Mouse (Mus musculus) testis, postnatal 10 days (tissue): Measurements from ENCODE around the gene 2510039O18Rik.

Source experiments
- DNase-seq: peaks from one replicate; pipeline ENCODE4 v3.0.0; 2021; ENCODE audit warnings: low spot score

Gene 2510039O18Rik

DNA sequence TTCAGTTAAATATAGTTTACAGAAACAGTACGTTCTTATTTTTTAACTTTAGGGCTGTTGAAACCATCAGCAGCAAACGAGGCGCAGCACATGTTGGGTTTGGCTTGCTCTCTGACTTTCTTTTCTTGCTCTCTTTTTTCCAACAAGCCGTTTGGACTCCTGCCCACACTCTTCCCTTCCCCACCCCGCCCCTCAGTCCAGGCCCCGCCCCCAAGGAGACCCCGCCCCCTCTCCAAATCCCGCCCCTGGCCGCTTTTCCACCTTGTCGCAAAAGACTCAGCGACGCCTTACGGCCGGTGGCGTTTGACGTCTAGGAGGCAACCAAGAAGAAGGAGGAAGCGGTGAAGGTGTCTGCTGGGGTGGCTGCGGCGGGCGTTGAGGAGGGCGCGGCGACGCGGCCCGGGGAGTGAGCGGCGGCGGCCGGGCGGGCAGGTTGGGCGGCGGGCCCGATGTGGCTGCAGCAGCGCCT lies at the start of gene 2510039O18Rik:
Gene 2510039O18Rik (plus strand): TSS at position 320 of the 469 bp plus-strand sequence.
- peak; percentile 93 for DNase-seq

DNA sequence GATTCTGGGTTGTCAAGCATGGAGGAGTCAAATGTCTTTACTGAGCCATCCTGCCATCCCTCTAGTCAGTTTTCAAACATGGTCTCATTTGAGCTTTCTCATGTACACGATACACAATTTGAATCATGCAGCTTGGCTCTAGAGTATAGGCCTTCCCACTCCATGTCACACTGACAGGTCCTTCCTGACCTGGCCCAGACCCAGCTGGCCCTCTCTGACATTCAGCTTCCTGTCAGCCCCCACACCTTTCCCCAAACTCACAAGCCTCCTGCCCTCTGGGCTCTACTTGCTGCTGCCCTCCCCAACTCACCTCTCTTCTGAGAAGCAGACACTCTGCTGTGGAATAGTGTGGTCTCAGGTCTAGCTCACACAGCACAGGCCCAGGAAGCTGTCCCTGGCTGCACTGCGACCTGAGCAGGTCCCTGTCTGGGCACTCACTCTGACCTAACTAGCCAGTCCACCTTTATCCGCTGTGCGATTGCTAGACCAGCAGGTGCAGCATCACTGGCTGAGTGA lies 44.8 kb upstream of the 2510039O18Rik start:
- no peak for DNase-seq

DNA sequence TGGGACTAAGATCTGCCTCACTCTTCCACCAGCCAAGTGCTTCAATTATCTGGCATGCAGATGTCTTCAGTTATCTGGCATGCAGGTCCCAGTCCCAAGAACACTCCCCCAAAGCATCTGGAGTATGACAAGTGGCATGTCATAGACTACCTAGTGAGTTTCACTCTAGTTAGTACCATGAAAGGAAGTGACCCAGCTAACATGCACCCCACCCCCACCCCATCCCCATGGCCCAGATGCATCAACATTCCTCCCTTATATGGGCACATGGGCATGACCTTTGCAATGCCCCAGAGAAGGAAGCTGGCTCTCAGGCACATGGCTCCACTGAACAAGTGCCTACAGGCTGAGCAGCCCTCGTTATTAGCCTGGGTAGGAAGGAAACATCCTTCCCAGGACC lies 44.3 kb upstream of the 2510039O18Rik start:
- no peak for DNase-seq

DNA sequence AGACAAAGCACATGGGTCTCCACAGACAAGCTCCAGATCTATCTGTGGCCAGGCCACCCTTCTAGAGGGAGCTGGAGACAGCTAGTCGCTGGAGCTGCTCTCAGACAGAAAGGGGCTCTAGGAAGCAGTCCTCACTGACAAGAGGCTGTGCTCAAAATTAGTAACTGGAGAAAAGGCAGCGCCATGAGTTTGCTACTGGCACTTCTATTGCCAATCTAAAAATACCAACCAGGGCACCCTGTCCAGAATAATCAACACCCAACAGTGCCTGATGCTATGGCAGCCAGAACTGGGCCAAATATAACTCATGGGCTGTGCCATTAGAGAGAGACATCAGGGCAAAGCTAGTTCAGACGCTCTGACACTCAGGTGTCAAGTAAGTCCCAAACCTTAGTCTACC lies 43.3 kb upstream of the 2510039O18Rik start:
- DNase-seq = no peak

DNA sequence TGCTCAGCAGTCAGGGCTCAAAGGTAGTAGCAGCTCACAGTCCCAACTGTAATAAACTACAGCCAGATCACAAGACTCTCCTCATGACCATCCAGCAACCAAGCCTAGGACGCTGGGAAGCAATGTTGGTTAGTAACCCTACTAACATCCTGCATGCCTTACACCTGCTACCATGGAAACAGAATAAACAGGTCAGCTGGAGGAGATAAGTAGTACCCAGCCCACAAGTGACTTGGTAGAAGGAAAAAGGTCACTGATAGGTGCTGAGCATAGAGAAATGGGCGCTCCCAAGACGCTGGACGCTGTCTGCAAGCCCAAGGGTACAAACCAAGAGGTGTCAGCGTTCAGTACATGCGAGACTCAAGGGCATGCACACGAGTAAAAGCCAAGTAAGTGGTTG lies 40.2 kb upstream of the 2510039O18Rik start:
- DNase-seq = no peak

DNA sequence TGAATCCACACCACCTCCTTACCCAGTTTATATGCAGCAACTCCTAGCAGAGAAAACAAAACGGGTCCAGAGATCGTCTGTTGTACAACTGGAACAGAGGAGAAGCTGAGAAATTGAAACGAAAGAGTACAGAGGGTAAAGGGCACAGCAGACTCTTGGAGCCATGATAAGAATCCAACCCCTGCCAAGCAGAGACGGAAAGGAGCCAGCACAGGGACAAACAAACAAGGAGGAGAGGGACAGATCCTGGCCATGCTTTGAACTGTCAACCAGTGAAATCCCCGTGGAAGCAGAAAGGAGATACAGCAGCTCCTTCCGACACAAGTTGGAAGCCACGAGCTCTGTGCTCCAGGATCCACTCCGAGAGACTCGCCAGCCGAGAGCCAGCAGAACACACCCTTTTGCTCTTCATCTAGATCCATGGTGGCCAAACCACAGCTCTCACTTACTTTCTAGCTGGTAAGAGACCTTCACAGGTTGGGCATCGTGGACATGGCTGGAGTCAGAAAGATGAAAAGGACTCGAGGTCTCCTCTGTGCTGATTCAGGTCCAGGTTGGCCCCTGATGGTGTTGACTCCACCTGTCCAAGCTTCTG lies 37.7 kb upstream of the 2510039O18Rik start:
- no peak for DNase-seq

DNA sequence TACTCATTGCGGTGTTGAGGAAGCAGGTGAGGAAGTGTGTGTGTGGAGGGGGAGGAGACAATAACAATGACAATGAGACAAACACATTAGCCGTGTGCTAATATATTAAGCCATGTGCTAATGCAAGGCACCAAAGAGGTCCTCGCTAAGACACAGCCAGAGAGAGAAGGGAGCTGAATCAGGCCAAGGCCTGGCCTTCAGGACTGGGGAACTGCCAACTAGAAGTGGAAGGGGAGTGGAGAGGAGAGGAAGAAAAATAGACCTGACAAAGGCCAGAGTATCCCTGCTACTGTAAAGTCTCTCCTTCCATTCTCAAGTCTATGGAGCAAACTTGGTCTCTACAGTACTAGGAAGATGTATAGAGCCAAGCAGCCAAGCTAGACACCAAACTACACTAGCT lies 37.1 kb upstream of the 2510039O18Rik start:
- DNase-seq = no peak

DNA sequence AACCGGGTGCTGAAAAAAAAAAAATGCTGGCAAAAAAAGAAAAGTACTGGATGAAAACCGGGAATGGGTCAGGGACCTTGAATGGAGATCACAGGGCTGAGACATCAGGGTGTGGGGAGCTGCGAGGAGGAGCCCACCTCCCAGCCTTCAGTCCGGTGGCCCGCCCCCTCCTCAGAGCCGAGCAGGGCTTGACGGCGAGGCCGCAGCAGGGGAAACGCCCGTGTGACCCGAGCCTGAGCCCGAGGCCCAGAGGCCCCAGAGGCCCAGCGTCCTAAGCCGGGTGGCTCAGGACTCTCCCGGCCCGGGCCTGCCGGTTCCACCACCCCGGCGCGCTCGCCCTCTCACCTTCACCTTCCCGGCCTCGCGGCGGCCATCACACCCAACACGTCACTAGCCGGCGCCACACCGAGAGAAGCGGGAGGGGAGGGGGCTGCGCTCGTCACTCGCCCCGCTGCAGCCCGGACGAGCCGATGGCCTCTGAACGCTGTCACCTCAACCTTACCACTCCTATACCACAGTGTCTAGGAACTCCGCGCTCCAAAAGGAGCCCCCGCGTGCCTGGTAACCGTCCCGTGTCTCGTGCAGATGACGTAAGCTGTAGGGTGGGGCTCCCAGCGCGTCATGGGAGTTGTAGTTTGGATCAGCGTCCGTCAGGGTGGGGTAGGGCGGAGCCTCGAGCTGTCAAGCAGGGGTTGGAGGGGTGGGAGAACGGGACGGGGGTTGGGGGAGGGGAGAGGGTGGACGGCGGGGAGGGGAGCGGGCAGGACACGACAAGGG lies 36.2 kb upstream of the 2510039O18Rik start, which contains the start of gene Mfn2:
Gene Mfn2 (minus strand): TSS at position 392 of the 777 bp plus-strand sequence.
- peak; percentile 92 for DNase-seq

DNA sequence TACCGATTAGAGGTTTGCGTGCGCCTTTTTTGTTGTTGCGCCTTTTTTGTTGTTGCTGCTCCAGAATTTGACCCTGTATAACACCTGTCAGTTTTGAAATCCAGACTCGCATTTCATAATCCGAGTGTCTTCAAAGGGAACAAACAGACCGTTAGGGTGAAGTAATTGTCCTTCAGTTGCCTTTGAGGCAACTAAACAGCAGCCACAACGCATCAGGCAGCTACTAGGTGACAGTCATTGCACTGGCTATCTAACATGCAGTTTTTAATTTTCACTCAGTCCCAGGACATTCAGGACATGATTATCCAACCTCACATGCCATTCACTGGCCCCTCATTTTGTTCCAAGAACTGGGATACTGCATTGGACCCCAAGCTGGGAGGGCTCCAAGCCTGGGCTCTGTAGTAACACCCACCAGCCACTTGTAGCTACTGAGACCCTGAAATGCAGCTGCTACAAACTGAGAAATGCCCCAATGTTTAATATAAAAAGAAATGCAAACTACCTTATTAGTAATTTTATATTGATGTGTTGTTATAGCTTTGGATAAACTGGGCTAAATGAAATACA lies 35.5 kb upstream of the 2510039O18Rik start:
- DNase-seq = no peak

DNA sequence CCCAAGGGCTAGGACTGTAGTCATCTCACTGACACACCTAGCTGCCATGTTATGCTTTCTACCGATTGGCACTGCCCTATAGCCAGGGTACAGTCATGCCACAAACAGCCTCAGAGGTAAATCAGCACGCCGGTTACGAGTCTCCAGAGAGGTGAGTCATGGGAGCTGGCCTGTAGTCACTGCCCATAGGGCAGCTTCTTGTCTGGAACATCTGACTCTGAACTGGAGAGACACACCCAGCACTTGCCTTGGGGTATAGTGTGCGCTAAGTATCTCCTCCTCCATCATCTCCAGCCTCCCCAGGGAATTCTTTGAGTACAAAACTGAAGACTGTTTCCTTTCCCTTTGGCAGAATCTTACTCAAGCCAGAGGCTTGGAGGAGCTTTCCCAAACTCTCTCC lies 34.5 kb upstream of the 2510039O18Rik start:
- no peak for DNase-seq

DNA sequence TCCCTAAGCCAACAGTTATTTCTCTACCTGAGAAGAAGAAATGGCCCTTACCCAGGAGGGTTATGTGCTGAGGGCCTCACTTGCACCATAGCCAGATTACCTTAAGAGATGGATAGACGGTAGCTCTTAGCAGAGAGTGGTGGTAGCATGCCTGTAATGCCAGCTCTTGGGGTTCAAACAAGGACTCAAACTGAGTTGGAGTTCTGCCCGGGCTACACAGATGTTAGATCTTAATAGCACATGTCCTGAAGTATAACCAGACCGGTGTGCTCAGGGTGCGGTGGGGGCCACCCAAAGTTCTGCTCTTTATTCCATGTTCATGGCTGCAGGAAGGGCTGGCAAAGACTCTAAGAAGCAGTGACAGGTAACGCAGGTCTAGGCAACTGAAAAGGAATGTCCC lies 31.2 kb upstream of the 2510039O18Rik start:
- DNase-seq = no peak

DNA sequence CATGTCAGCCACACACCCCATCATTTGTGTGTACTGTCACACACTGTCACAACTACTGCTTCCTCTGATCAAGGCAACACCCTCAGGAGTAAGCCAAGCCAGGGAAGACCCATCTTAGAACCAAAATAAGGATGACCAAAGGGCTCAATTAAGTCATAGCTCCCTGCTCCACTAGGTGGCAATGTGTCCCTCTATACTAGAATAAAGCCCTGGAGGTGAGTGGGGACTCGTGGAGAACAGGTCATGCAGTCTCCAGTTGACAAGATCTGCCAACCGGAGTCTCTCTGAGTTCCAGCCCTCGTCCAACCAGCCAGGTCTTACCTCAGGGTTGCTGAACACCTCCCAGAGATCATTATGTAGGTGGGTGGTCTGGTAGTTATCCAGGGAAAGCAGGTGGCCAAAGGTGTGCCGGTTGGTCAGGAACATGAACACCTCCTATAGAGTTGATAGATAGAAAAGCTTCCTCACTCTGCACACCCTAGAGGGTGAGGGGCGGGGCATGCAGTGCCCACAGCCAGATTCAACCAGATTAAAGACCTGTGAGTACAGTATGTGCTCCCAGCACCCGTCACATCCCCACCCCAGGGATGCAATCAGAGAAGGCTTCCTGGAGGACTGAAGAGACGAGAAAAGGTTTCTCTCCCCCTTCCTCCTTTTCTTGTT lies 22.1 kb upstream of the 2510039O18Rik start:
- peak; percentile 77 for DNase-seq

DNA sequence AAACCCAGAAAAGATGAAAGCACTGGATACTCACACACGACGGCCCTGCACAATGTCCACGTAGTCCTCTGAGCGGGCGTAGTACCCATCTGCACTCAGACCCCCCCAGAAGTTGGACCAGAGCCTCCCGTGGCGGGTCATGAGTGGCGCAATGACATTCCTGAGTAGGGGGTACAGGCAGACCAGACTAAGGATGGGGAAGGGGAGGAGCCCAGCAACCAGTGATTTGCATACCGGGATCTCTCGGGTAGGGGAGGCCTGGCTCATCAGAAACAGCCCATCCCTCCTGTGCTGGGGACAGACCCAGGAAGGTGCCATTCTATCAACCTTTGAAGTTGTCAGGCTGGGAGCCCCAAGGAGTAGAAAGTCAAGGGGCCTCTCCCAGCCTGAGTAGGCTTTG lies 19.7 kb upstream of the 2510039O18Rik start:
- DNase-seq = no peak

DNA sequence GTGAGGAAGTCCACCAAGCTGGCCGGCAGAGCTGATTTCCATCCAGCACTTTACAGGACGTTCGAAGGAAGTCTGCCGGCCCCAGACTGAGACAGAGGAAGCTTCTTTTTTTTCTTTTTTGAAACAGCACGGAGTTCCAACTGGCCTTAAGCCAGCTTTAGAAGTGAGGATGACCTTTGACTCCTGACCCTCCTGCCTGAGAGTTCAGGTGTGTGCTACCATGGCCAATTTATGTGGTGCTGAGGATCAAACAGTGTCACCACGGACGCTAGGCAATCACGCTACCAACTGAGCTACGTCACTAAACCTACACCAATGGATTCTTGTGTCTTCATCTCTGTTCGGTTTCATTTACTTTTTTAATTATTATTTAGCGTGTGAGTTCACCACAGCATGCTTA lies 18.4 kb upstream of the 2510039O18Rik start:
- DNase-seq = no peak

DNA sequence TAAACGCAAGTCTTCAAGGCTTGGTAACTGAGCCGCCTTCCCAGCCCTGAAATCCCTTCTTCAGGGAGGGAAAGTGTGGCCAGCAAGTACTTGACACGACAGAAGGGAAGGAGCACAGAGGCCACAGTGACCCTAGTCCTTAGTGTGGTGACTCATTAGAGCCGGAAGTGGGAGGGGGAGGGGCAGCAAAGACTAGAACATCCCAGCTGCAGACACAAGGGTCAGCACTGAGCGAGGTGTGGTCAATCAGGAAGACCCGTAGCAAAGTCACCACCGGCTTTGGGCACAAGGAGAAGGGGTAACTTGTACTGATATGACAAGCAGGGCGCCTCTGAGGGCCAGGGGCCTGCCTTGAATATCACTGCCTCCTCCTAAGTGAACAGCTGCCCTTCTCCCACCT lies 13.0 kb upstream of the 2510039O18Rik start:
- no peak for DNase-seq

DNA sequence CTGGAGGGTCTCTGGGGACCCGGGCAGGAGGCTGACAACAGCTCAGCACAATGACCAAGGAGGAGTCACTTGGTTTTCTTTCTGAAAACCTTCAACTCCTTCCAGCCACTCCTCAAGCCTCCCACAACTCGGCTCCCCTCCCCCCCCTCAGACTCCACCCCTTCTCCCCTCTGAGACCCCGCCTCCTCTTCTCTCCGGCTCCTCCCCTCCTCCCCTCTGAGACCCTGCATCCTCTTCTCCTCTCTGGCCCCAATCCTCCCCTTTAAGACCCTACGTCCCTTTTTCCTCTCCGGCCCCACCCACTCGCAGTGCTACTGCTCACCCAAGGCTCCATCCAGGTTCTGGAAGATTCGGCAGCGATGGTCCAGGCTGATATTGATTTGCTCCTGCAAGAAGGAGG lies 12.6 kb upstream of the 2510039O18Rik start:
- no peak for DNase-seq

DNA sequence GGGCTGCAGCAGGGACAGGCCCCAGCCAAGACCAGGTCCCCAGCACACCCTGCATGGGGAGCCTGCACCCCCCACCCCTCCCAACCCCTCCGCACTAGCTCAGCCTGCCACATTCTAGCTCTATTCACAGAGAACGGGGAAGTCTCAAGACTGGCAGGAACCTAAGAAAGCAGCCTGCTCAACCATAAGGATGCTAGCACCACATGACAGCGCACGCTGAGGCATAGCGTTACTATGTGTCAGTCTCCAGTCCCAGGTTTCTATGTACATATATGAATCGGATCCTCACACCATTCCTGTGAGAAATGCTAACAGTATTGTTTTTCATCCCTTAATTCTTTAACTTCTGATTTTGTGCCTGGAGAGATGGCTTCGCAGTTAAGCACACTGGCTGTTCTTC lies 12.2 kb upstream of the 2510039O18Rik start:
- no peak for DNase-seq

DNA sequence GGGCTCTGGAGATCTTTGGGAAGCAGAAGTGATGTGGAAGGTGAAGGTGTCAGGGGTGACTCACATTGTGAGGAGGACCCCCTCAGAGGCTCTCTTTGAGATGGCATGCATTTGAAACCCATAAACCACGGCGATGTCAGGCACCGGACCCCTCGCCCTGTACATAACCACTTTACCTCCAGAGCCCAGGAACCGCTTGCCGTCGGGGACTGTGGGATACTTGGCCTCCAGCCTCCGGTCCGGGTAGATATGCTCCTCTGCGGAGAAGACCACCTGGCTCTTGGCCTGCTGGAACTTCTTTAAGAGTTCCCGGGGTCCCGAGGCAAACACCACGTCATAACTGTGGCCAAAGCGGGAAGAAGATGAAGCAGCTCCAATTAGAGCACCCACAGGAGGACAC lies 9.7 kb upstream of the 2510039O18Rik start:
- DNase-seq = no peak

DNA sequence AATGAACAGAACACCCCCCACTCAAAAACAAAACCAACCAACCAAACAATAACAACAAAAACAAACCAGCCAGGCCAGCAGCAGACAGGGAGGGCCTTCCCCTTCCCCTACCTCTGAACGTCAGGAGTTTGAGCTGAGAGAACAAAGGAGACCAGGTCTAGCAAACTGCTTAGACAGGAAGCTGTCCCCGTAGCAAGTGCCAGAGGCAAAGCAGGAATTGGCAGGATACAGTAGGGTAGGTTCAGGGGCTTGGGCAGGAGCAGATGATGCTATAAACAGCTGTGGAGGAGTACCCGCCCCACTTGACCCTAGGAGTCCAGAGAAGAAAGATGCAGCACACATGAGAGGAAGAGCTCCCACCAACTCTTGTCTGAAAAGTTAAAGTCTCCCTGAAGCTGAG lies 6.6 kb upstream of the 2510039O18Rik start:
- DNase-seq = no peak

DNA sequence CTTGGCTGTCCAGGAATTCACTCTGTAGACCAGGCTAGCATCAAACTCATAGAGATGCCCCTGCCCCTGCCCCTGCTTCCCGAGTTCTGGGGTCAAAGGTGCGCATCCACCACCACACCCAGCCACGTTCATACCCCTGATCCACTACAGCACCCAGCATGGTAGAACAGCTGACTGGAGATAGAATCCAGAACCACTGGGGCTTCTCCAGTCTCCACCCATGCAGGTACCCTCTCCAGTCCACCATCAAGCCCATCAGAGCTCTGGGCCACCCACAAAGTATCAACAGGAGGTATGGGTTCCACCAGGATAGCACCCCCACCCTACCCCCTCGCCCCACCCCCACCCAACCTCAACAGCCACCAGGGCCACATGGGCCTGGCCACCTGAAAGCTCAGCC lies 6.1 kb upstream of the 2510039O18Rik start:
- no peak for DNase-seq

DNA sequence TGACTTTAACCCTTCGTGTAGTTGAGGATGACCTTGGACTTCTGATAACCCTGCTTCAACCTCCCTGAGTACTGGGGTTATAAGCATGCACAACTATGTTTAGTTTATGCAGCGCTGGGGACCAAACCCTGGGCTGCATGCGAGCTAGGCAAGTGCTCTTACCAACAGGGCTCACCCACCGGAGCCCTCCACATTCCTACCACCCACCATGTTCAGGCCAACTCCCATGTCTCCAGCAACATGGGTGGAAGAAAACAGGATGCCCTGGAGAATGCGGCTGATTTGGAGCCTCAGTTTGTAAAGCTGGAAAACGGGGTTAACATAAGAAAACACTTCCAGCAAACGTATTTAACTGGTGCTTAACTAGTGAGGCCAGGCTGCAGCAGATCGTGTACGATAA lies 4.8 kb upstream of the 2510039O18Rik start:
- DNase-seq = no peak

DNA sequence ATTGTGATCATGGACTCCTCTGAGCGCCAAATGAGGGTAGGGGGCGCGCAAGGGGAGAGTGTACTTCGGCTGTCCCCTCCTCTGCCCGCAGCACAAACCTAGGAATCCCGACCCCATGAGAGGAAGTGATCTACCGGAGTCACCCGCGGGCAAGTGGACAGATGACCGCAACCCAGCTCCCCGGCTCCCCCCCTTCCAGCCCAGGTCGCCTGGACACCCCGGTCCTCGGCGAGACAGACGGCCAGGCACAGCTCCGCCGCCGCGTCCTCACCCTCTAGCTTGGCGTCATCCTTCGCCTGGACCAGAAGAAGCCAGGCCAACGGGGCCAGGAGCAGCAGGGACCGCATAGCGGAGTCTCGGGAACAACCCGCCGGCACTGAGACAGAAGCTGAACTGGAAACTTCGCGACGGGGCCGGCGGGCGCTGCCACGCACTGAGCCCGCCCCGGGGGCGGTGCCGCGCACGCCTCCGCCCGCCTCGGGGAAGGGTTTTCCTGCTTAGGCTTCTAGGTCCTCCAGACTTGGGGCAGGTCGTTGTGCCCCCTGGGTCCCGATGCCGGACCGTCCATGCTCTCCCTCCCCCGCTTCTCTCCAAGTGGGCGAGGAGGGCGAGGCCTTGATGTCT lies 4.3 kb upstream of the 2510039O18Rik start, which contains the start of gene Plod1:
Gene Plod1 (minus strand): TSS at position 437 of the 624 bp plus-strand sequence.
- DNase-seq = peak; percentile 90
